Mouse (Mus musculus) thymus, postnatal 14 days (tissue): ENCODE measurements around the gene Fip1l1.

Experiments used
- DNase-seq: peaks from one replicate; pipeline ENCODE4 v3.0.0; 2021

The Fip1l1 gene

DNA sequence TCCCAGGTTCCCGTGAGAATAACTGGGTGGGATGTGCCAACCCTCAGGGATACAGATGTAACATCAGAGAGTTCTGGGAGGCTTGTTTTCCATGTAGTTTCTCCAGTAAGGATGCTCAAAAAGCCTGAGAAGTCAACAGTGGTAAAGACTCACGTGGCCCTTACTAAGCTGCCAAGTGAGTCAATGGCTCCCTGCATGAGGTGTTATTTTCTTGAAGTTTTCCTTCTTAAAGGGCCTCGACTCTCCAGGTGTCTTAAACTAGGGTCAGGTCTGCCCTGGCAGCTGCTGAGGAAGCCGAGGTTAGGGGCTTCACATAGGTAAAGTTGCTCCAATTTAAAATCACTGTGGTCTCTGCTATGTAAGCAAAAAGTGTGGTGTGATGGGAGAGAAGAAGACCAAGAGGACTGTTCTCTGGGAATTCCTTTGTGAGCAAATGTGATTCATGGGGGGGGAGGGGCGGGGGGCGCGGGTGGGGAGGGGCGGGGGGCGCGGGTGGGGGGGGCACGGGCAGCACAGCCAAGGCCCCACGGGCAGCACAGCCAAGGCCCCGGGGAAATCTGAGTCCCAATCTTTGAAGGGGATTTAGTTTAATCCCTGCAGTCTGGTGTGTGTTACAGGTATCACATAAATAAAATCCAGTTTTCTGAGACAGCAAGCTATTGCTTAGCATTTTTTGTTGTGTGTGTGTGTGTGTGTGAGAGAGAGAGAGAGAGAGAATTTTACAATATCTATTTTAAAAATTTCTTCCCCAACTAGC lies 82.7 kb downstream of the Fip1l1 start:
- DNase-seq, result no peak

DNA sequence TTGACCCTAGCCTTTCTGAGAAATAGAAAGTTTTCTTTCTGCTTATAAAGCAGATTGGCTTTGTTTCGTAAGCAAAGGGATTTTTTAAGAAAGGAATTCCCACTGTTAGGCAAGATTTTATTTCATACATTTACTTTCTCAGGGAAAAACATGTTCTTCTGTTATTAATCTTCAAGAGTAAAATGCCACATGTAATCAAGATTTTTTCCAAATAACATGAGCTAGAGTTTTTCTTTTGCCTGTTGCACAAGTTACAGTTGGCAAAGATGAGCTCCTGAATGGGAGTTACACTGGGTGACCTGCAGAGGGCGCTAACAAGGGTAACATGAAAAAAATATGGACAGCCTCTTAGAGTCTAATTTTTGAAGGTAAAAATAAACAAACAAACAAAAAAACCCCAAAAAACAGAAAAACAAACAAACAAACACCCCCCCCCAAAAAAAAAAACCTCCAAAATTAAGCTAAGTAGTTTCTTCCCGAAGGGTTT lies 83.4 kb downstream of the Fip1l1 start:
- DNase-seq, result peak; percentile 16

DNA sequence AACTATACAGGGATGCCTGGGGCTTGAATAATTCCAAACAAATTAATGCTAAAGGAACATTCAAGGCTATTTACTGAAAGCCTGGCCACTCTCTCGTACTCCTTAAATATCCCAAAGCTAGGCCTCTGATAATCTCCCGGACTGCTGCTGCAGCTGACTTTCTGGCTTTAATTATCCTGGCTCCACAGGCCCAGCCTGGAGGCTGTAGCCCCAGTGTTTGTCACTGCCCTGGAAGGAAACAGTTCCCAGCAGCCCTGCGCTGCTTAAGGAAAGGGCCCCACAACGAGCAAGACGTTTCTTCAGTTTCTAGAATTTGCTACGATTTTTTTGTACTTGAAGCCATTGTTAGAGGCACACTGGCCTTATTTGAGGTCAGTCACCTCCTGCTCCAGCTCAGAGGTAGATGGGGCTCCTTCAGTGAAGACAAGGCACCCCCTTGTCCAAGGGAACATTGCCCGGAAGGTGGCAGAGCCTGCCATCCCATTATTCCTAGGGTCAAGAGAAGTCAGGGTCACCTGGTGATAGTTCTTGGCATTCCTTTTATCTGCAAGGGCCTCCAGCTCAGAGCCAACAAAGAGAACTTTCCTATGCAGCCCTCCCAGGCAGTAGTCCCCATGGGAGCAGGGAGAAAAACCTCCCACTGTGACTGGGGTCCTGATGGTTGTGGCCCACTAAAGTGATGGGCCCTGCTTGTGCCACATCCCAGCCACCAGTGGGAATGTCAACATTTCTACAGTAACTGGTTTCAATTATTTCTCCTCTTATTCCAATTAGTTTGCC lies 86.6 kb downstream of the Fip1l1 start:
- no peak for DNase-seq

- no peak for DNase-seq
Measured at GRCm38 (mm10) chr5:74623316-74624000, 88.2 kb downstream of the Fip1l1 start.

DNA sequence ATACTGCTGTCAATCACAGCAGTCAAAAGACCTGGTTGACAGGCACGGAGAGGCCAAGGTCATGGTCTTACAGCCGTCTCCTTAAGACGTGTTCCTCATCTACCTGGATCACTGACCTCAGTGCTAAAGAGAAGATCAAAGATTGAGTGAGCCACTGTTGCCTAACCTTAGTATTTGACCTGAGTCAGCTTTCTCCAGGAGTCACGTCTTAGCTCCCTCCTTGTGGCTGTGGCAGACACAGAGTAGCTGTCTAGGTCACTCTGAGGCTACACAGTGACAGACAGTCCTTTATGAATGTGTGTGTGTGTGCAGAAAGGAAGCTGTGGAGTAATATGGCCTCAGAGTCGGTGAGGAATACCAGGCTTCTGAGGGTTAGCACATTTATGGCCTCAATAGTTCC lies 89.1 kb downstream of the Fip1l1 start:
- DNase-seq, result no peak

DNA sequence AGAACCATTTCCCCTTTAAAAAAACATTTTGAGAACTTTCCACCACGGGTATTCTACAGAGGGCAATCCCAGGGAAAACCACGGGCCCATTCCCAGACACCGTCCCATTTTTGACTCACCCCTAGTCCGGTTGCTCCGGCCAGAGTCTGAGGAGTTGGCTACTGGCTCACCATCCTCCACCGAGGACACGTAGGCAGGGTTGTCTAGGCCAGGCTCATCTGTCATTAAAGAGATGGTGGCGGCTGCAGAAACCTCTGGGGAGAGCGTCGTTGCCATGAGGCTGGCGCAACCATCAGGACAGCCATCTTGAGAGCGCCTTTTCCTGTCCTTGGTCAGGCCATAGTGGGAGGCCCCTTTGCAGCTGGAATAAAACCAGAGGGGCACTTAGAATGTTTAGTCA lies 92.8 kb downstream of the Fip1l1 start:
- DNase-seq, result no peak

- no peak for DNase-seq
Measured at GRCm38 (mm10) chr5:74632369-74633114, 97.3 kb downstream of the Fip1l1 start.

DNA sequence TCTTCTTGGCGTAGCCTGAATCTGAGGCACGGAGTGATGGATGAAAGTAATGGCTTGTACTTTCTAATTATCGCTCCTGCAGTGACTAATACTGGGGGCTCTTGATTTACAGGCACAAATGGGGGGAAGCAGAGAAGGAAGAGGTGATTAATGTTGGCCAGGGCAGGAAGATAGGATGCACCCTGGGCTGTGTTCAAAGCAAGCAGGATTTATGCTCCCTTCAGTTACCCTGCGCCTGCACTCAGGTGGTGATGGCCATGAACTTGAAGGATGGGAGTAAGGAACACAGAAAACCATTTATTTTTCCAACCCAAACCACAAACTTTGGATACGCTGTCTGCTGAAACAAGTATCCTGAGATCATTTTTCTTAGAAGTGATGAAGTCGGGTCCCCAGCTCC lies 98.2 kb downstream of the Fip1l1 start:
- no peak for DNase-seq

DNA sequence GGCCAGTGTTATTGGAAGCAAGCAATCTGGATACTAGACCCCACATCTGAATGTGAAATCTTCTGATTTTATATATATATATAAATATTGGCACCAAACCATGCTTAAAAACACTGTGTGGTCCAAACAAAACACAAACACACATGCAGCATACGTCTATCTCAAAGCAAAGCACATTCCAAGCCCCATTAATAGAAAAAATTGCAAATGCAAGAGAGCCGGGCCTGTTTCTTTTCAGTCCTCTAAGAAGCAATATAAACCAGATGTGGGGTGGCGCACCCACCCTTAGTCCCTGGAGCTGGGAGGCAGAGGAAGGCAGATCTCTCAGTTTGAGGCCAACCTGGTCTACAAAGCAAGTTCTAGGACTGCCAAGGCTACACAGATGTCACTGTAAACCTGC lies 99.1 kb downstream of the Fip1l1 start:
- DNase-seq, result no peak

DNA sequence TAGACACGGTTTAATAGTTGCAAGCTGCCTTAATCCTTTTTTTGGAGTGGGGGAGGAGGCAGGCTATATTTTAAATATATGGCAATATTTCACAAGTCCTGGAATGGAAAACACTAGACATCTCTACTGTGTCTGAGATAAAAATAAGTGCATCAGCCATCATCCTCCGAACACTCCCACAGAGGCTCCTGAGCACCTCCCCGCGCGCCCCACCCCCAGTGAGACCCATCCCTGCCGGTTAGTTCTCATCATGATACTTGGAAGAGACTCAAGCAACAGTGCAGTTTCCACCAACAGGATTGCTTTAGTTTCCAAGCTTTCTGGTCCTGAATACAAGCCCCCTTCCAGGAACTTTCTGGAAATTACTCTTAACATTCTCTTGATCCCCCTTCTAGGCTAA lies 104.3 kb downstream of the Fip1l1 start:
- no peak for DNase-seq

DNA sequence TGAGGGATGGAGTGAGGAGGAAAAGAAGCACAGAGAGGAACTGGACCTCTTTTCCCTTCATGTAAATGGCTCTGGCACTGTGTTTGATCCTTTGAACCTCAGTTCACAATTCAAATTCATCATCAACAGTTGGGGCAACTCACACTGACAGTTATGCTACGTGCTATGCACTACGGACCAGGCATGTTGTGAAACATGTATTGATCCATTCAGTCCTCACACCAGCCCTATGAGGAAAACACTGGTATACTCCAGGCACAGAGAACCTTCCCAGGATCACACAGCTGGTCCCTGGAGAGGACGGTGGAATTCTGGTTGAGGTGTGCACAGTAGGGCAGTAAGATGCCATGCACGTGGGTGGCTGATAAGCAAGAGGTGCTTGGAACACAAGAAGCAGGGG lies 105.3 kb downstream of the Fip1l1 start:
- DNase-seq, result no peak

- DNase-seq, result peak; percentile 4
Measured at GRCm38 (mm10) chr5:74641000-74641399, 105.8 kb downstream of the Fip1l1 start.

DNA sequence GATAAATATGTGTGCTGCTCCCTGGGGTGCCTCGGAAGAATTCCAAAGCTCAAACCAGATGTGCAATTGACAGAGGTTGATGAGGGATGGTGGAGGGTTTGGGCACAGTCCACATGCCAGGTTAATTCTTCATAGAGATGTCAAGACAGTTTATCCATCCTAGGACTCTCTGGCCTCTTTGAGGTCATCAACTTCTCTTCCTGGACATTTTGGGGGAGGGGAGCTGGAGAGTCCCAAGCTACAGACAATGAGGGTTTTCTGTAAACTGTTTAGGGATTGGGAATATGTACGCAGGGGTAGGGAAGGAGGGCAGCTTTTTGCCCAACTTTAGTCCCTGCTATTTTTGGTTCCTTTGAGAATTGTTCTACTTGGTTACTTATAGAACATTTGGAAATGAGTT lies 107.0 kb downstream of the Fip1l1 start:
- no peak for DNase-seq

GRCm38 (mm10) chr5:74647584-74647984 lies 112.3 kb downstream of the Fip1l1 start:
- no peak for DNase-seq

GRCm38 (mm10) chr5:74648216-74648615 lies 113.0 kb downstream of the Fip1l1 start:
- DNase-seq, result no peak
